Mouse (Mus musculus): ENCODE data around the gene Olfr976.

- no peak for TF ChIP-seq NELFE (IDR thresholded peaks at IDR 0.05; ENCODE audit: low read depth, low read length)
- TF ChIP-seq POLR2A (IDR thresholded peaks at IDR 0.05; ENCODE audit: control insufficient read depth in 1 of 2, insufficient read depth in 1 of 2, low read depth in 1 of 2, low read length in 2 of 2, poor library complexity in 1 of 2), result no peak
- TF ChIP-seq MAZ (IDR thresholded peaks at IDR 0.05; ENCODE audit: low read depth, low read length), result no peak
- no peak for TF ChIP-seq EP300 (IDR thresholded peaks at IDR 0.05; ENCODE audit: low read depth in 1 of 2, low read length in 2 of 2)
- TF ChIP-seq ZNF384 (IDR thresholded peaks at IDR 0.05; ENCODE audit: low read depth, low read length), result no peak
- no peak for TF ChIP-seq TCF12 (IDR thresholded peaks at IDR 0.05; ENCODE audit: low read depth, low read length)
Observed at GRCm38 (mm10) chr9:39909939-39910338, 51.0 kb downstream of the Olfr976 start.

All from MEL (cell line).